Mouse (Mus musculus) limb, embryonic 11.5 days (tissue): Measurements from ENCODE around the gene Jup. TPM values are rescaled to one million over a fixed set of nuclear protein-coding genes. Genes with fewer than 3 reads are reported as not detected.
"Not testable (repeated sequence)": the region's sequence is repeated elsewhere in the genome, so short reads cannot be mapped to it uniquely, and the experiment has no call there.

Experiments
- ATAC-seq: fragments of 200-750 bp; cut with Nextera tagmentation; 2 replicates; pipeline ENCODE4 v1.8.0; 2017; ENCODE audit warnings: low read depth; ENCODE audit not compliant: insufficient number of reproducible peaks, low FRiP score, low TSS enrichment
- DNase-seq: peaks from one replicate; pipeline ENCODE4 v3.0.0-alpha.2; 2015; ENCODE audit warnings: low spot score
- H3K27ac ChIP-seq: fragments of 300-500 bp; sonication (generic); replicated peaks from 2 replicates; pipeline ENCODE4 v1.5.1; 2014; ENCODE audit warnings: low read depth, mild to moderate bottlenecking, low read length
- H3K27me3 ChIP-seq: fragments of 300-500 bp; sonication (generic); 2 replicates; pipeline ENCODE4 v1.6.1; 2014; ENCODE audit warnings: mild to moderate bottlenecking, low read length, mixed read lengths; ENCODE audit not compliant: control insufficient read depth, insufficient read depth
- H3K36me3 ChIP-seq: fragments of 300-500 bp; sonication (generic); 2 replicates; pipeline ENCODE4 v1.6.1; 2014; ENCODE audit warnings: mild to moderate bottlenecking, low read length, moderate library complexity, mixed read lengths; ENCODE audit not compliant: control insufficient read depth, insufficient read depth
- H3K4me1 ChIP-seq: fragments of 300-500 bp; sonication (generic); 2 replicates; pipeline ENCODE4 v1.6.1; 2014; ENCODE audit warnings: low read length, mixed read lengths; ENCODE audit not compliant: control insufficient read depth, insufficient read depth
- H3K4me2 ChIP-seq: fragments of 300-500 bp; sonication (generic); 2 replicates; pipeline ENCODE4 v1.6.1; 2014; ENCODE audit warnings: low read depth, mild to moderate bottlenecking, moderate library complexity; ENCODE audit not compliant: severe bottlenecking
- H3K4me3 ChIP-seq: fragments of 300-500 bp; sonication (generic); 2 replicates; pipeline ENCODE4 v1.5.1; 2014; ENCODE audit warnings: low read depth, low read length
- H3K9ac ChIP-seq: fragments of 300-500 bp; sonication (generic); 2 replicates; pipeline ENCODE4 v1.6.1; 2014; ENCODE audit warnings: mild to moderate bottlenecking, low read length
- H3K9me3 ChIP-seq: fragments of 300-500 bp; sonication (generic); 2 replicates; pipeline ENCODE4 v1.6.1; 2016; ENCODE audit warnings: low read length; ENCODE audit not compliant: control insufficient read depth
- WGBS: fragments of 180-500 bp; shearing (Covaris S2); extraction: QIAGEN DNeasy Blood & Tissue Kit; methylation state at CpG from one replicate; pipeline ENCODE4 v1.1.7; 2014; 5-methylcytosine and 5-hydroxymethylcytosine counted together
- polyA plus RNA-seq: library from polyadenylated mRNA; unstranded; fragments of >200 nt; fragmentation: Nextera tagmentation; extraction: Ambion mirVana; gene quantifications from 2 replicates; pipeline ENCODE4 v1.2.1, GENCODE M21; 2014

Gene Jup
- polyA plus RNA-seq, 1 experiment from 2014 or later: 29.8 TPM

- Histone ChIP-seq H3K4me1 (peaks cover 3% of the 10 kb centered on the region), H3K9ac (no peak overlapping the region), H3K9me3 (no peaks in the 10 kb centered on the region), H3K27ac (no peak overlapping the region), H3K27me3 (peaks cover 42% of the 10 kb centered on the region), H3K36me3 (no peaks in the 10 kb centered on the region), H3K4me3 (no peak overlapping the region), H3K4me2 (no peak overlapping the region)
- peak; percentile 46 for DNase-seq
- no peak for ATAC-seq
- WGBS: 26% methylated on average over 10 of the region's 10 CpGs
Measured at GRCm38 (mm10) chr11:100352076-100352857, 45.3 kb downstream of the Jup start.

GRCm38 (mm10) chr11:100344269-100344668, 53.3 kb downstream of the Jup start:
- DNase-seq (no peak), ATAC-seq (no peak)
- no peak overlapping the region for H3K4me2 ChIP-seq
- no peaks in the 10 kb centered on the region for H3K27me3 ChIP-seq
- H3K27ac ChIP-seq: no peak overlapping the region
- no peaks in the 10 kb centered on the region for H3K4me1 ChIP-seq
- no peaks in the 10 kb centered on the region for H3K36me3 ChIP-seq
- H3K4me3 ChIP-seq: no peak overlapping the region
- H3K9me3 ChIP-seq: no peaks in the 10 kb centered on the region
- H3K9ac ChIP-seq: no peak overlapping the region
- WGBS: 89% methylated on average over 10 of the region's 10 CpGs

GRCm38 (mm10) chr11:100335731-100336130, 61.8 kb downstream of the Jup start:
- Histone ChIP-seq H3K4me1 (0 out of 2 replicates have a peak, but pooled peaks cover 8% of the 10 kb centered on the region), H3K27ac (no peak overlapping the region), H3K4me3 (no peak overlapping the region), H3K9ac (no peak overlapping the region), H3K4me2 (no peak overlapping the region), H3K27me3 (no peaks in the 10 kb centered on the region), H3K36me3 (no peaks in the 10 kb centered on the region), H3K9me3 (no peaks in the 10 kb centered on the region)
- DNase-seq (no peak), ATAC-seq (no peak)
- WGBS: 65% methylated on average over 3 of the region's 3 CpGs

GRCm38 (mm10) chr11:100333944-100334457, 63.6 kb downstream of the Jup start, which contains the start of gene Gast:
Gast (plus strand) TSS chr11:100334407.
- no peak within 1 kb of the TSS for H3K4me2 ChIP-seq
- H3K4me3 ChIP-seq: no peak within 1 kb of the TSS
- H3K9me3 ChIP-seq: no peaks in the 10 kb centered on the region
- no peak within 1 kb of the TSS for H3K9ac ChIP-seq
- H3K4me1 ChIP-seq: 0 out of 2 replicates have a peak, but pooled peaks cover 8% of the 10 kb centered on the region
- DNase-seq: no peak
- H3K27me3 ChIP-seq: no peaks in the 10 kb centered on the region
- H3K27ac ChIP-seq: no peak within 1 kb of the TSS
- WGBS: 78% methylated on average over 6 of the region's 6 CpGs
- ATAC-seq: no peak
- no peaks in the 10 kb centered on the region for H3K36me3 ChIP-seq

- Histone ChIP-seq H3K9me3 (no peaks in the 10 kb centered on the region), H3K4me1 (0 out of 2 replicates have a peak, but pooled peaks cover 8% of the 10 kb centered on the region), H3K4me3 (no peak overlapping the region), H3K27ac (no peak overlapping the region), H3K9ac (no peak overlapping the region), H3K36me3 (no peaks in the 10 kb centered on the region), H3K4me2 (no peak overlapping the region), H3K27me3 (no peaks in the 10 kb centered on the region)
- 65% methylated on average over 9 of the region's 9 CpGs for WGBS
- ATAC-seq (no peak), DNase-seq (no peak)
Measured at GRCm38 (mm10) chr11:100332766-100333515, 64.6 kb downstream of the Jup start.

- H3K27me3 ChIP-seq, H3K4me3 ChIP-seq, H3K36me3 ChIP-seq, H3K4me2 ChIP-seq, DNase-seq, H3K9ac ChIP-seq, ATAC-seq, H3K9me3 ChIP-seq, H3K27ac ChIP-seq, H3K4me1 ChIP-seq: not testable (repeated sequence)
- 63% methylated on average over 8 of the region's 8 CpGs for WGBS
Measured at GRCm38 (mm10) chr11:100330816-100331375, 66.7 kb downstream of the Jup start.

GRCm38 (mm10) chr11:100330235-100330634, 67.3 kb downstream of the Jup start:
- Histone ChIP-seq H3K27ac (no peak overlapping the region), H3K9me3 (no peaks in the 10 kb centered on the region), H3K9ac (no peak overlapping the region), H3K4me3 (no peak overlapping the region), H3K36me3 (no peaks in the 10 kb centered on the region), H3K4me2 (no peak overlapping the region), H3K27me3 (no peaks in the 10 kb centered on the region), H3K4me1 (0 out of 2 replicates have a peak, but pooled peaks cover 4% of the 10 kb centered on the region)
- DNase-seq: no peak
- 56% methylated on average over 16 of the region's 16 CpGs for WGBS
- ATAC-seq: no peak

GRCm38 (mm10) chr11:100327761-100328160, 69.8 kb downstream of the Jup start:
- no peaks in the 10 kb centered on the region for H3K9me3 ChIP-seq
- ATAC-seq: no peak
- 84% methylated on average over 6 of the region's 6 CpGs for WGBS

More at GRCm38 (mm10) chr11:100327761-100328160, 69.8 kb downstream of the Jup start:
- no peaks in the 10 kb centered on the region for H3K27me3 ChIP-seq
- H3K4me3 ChIP-seq: no peak overlapping the region
- H3K4me1 ChIP-seq: 0 out of 2 replicates have a peak, but pooled peaks cover 2% of the 10 kb centered on the region
- DNase-seq: no peak
- H3K36me3 ChIP-seq: no peaks in the 10 kb centered on the region
- H3K4me2 ChIP-seq: no peak overlapping the region
- no peak overlapping the region for H3K27ac ChIP-seq
- no peak overlapping the region for H3K9ac ChIP-seq
